Mouse (Mus musculus): ENCODE results near the gene Asna1.

GRCm38 (mm10) chr8:84973079-84973478, 52.0 kb downstream of the Asna1 start:
- TF ChIP-seq CTCF (IDR thresholded peaks at IDR 0.05) (no peak), EP300 (IDR thresholded peaks at IDR 0.05) (no peak)
